Mouse (Mus musculus) hindbrain, embryonic 10.5 days (tissue): ENCODE results near the gene Slc1a3. TPM values are rescaled to one million over a fixed set of nuclear protein-coding genes. Genes with fewer than 3 reads are reported as not detected.
A peak's percentile ranks its signal among the peaks of the same experiment; 100 is the strongest.

Experiments
- DNase-seq: peaks from one replicate; pipeline ENCODE4 v3.0.0-alpha.2; 2017; ENCODE audit warnings: low spot score
- H3K27ac ChIP-seq: fragments of 300-500 bp; sonication (generic); 2 replicates; pipeline ENCODE4 v1.5.1; 2016; ENCODE audit warnings: mild to moderate bottlenecking, moderate library complexity
- H3K27me3 ChIP-seq: fragments of 300-500 bp; sonication (generic); 2 replicates; pipeline ENCODE4 v1.6.1; 2016; ENCODE audit warnings: mild to moderate bottlenecking; ENCODE audit not compliant: poor library complexity, insufficient read depth, severe bottlenecking
- H3K36me3 ChIP-seq: fragments of 300-500 bp; sonication (generic); 2 replicates; pipeline ENCODE4 v1.6.1; 2016; ENCODE audit warnings: mild to moderate bottlenecking, moderate library complexity
- H3K4me1 ChIP-seq: fragments of 300-500 bp; sonication (generic); replicated peaks from 2 replicates; pipeline ENCODE4 v1.6.1; 2016; ENCODE audit warnings: mild to moderate bottlenecking
- H3K4me3 ChIP-seq: fragments of 300-500 bp; sonication (generic); 2 replicates; pipeline ENCODE4 v1.5.1; 2016; ENCODE audit warnings: mild to moderate bottlenecking, moderate library complexity
- H3K9me3 ChIP-seq: fragments of 300-500 bp; sonication (generic); 2 replicates; pipeline ENCODE4 v1.6.1; 2016; ENCODE audit warnings: mild to moderate bottlenecking, moderate library complexity
- WGBS: fragments of 180-500 bp; shearing (Covaris S2); methylation state at CpG from one replicate; pipeline ENCODE4 v1.1.7; 2016; 5-methylcytosine and 5-hydroxymethylcytosine counted together
- polyA plus RNA-seq: library from polyadenylated mRNA; unstranded; fragments of >200 nt; fragmentation: Nextera tagmentation; extraction: Ambion mirVana; gene quantifications from 2 replicates; pipeline ENCODE4 v1.2.1, GENCODE M21; 2016

The Slc1a3 gene
- polyA plus RNA-seq, 1 experiment from 2014 or later = 26.1 TPM

DNA sequence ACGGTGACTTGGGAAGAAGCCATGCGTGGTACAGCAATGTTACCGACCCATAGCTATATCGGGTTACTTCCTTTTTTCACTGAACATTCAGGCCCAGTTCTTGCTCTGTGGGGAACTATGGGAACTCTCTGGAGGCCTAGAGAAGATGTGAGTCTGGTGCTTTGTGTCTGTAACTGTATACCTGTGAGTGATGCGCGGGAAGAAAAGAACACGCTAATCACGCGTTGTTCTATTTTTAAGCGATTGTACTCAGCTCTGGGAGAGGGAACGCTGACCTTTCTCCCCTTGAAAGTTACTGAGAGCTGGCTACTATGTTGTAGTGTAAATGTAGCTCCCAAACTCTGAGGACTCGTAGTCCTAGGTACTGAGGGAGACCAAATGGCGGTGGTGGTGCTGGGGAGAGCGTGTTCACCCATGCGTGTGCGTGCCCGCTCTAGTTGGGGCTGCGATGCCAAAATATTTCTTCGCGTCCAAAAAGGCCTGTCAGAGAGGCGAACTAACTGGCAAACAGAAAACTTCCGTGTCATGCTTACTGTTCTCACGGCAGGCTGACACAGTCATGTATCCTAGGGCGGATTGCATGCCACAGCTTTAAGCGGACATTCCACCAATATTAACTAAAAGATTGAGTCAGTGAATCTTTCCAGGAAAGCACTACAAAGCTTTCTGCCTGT is 42.6 kb downstream of the Slc1a3 start:
- Histone ChIP-seq H3K9me3 (no peaks in the 10 kb centered on the region), H3K36me3 (no peaks in the 10 kb centered on the region), H3K27me3 (no peaks in the 10 kb centered on the region), H3K27ac (no peak overlapping the region), H3K4me1 (peaks cover 13% of the 10 kb centered on the region), H3K4me3 (no peak overlapping the region)
- WGBS = 93% methylated on average over 25 of the region's 25 CpGs
- no peak for DNase-seq

DNA sequence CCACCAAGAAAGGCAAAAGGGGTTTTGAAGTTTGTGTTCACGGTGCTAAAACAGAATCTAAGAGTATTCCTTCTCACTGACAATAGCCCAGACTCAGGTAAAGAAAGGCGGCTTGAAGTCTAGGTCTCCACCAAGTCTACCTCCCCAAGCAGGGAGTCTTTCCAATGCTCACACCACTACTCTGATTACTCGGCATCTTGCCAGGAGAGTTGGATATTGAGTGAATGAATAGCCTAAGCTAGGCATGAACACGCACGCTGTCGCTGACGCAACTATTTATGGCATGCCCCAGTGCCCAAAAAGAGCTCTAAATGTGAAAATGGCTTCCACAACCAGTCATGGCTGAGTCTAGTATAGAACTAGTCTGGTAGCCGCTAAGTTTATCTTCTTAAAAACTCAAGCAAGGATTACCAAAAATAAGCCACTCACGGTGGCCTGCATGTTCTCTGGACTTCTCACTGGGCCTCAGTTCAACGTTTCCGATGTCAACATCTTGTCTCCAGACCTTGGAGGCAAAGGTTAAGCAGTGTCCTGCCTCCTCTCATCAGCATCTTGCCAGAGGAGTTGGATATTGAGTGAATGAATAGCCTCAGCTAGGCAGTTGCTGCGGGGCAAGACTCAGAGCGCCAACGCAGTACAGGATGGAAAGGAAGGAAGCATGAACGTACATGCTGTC is 44.8 kb downstream of the Slc1a3 start:
- H3K4me3 ChIP-seq = no peak overlapping the region
- peaks cover 16% of the 10 kb centered on the region for H3K4me1 ChIP-seq
- DNase-seq = no peak
- H3K27me3 ChIP-seq = no peaks in the 10 kb centered on the region
- H3K27ac ChIP-seq = no peak overlapping the region
- H3K36me3 ChIP-seq = no peaks in the 10 kb centered on the region
- H3K9me3 ChIP-seq = no peaks in the 10 kb centered on the region
- WGBS = 92% methylated on average over 15 of the region's 15 CpGs

DNA sequence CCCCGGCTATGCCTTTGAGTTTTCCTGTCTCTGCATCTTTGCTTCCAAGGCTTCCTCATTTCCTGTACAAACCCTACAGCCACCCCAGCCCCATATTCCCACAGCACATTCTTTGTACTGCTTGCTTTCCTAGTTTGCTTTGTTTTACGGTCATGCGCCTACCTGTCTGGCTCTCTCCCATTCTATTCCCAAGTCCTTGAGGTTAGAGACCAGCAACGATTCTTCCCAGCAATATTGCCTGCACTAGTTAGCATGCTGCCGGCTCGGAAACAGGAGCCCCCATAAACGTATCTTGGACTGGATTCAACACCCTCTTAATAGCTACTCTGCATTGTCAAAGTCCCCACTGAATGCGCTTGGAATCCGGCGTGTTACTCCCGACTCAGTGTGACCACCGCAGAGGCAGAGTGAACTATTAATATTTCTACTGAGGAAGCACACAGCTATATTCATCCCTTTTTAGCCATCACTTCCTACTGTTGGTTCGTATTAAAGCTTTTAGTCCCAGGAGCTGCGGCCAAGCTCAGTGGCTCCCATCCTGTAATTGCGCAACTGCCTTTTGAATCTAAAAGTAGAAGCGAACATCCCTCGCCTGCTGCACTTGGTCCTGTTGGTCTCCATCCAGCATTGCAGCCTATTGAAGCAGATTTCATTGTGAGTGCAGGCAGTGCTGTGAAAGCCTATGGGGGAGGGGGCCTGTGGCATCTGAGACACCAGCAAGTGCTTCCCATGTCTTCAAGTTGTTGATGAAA is 47.0 kb downstream of the Slc1a3 start:
- H3K27me3 ChIP-seq = no peaks in the 10 kb centered on the region
- peaks cover 37% of the 10 kb centered on the region for H3K4me1 ChIP-seq
- peak overlapping the region; percentile 60 for H3K27ac ChIP-seq
- 82% methylated on average over 17 of the region's 17 CpGs for WGBS
- no peaks in the 10 kb centered on the region for H3K9me3 ChIP-seq
- DNase-seq = no peak
- H3K4me3 ChIP-seq = no peak overlapping the region
- no peaks in the 10 kb centered on the region for H3K36me3 ChIP-seq

DNA sequence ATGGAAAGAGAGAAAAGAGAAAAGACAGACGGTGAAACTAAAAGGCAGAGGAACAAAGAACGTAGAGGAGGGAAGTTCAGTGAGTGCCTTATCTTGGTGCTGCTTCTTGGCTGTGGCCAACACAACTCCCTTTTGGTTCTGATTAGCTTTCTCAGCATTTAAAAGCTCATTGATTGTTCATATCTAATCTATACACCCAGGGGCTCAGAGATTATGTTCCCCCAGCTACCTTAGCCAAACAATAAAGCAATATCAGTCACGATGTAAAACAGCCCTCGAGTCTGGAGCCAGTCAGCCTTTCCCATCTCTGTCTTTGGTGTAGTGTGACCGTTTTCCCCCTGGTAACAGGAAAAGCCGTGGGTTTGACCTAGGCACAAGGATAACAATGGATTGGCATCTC is 48.7 kb downstream of the Slc1a3 start:
- Histone ChIP-seq H3K27me3 (no peaks in the 10 kb centered on the region), H3K4me3 (no peak overlapping the region), H3K4me1 (peaks cover 45% of the 10 kb centered on the region), H3K27ac (peak overlapping the region; percentile 23; the same call in 1 of the 2 replicates), H3K36me3 (no peaks in the 10 kb centered on the region), H3K9me3 (no peaks in the 10 kb centered on the region)
- WGBS = 71% methylated on average over 6 of the region's 6 CpGs
- no peak for DNase-seq

DNA sequence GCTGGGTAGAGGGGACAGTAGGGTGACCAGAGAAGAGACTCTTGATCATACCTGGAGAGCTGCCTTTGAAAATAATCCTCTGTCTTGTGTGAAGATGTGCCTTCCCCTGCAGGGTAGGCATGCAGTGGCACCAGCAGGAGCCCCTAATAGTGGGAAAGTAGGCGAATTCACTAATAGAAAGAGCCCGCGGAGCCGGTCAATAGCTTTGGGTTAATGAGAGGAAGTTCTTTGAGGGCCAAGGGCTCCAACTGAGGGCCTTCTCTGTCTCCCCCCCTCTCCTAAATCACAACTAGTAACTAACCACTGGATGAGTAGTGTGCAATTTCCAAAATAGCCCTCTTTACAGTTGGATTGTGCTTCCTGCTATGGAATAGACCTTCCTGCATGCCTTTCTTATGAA is 50.6 kb downstream of the Slc1a3 start:
- peak overlapping the region; percentile 83 for H3K27ac ChIP-seq
- H3K36me3 ChIP-seq = no peaks in the 10 kb centered on the region
- H3K4me1 ChIP-seq = peaks cover 45% of the 10 kb centered on the region
- H3K4me3 ChIP-seq = no peak overlapping the region
- no peaks in the 10 kb centered on the region for H3K9me3 ChIP-seq
- no peaks in the 10 kb centered on the region for H3K27me3 ChIP-seq
- DNase-seq = peak; percentile 29
- WGBS = 19% methylated on average over 4 of the region's 4 CpGs

DNA sequence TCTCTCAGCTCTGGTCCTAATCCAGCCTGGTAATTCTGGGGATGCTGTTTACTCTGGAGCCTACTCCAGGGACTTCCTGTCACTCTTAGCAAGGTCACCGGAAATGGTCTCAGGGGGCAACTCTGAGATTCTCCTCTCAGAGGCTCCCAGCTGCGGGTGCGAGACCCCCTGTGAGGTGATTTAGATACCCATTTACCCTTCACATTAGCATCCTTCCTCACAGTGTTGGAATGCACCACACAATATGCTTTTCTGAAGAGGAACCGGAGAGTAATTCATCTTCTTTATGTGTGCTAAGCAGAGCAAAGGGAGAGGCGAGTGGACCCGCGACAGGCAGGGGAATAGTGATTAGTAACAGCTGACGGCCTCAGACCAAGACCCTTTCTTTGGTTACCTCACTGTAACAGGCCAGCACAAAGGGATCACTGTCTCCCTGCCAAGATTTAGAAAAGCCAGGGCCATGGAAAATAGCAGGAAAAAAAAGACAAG is 51.0 kb downstream of the Slc1a3 start:
- Histone ChIP-seq H3K27me3 (no peaks in the 10 kb centered on the region), H3K9me3 (no peaks in the 10 kb centered on the region), H3K4me3 (no peak overlapping the region), H3K27ac (peak overlapping the region; percentile 83), H3K4me1 (peaks cover 45% of the 10 kb centered on the region), H3K36me3 (no peaks in the 10 kb centered on the region)
- WGBS = 7% methylated on average over 8 of the region's 8 CpGs
- peak; percentile 48 for DNase-seq

DNA sequence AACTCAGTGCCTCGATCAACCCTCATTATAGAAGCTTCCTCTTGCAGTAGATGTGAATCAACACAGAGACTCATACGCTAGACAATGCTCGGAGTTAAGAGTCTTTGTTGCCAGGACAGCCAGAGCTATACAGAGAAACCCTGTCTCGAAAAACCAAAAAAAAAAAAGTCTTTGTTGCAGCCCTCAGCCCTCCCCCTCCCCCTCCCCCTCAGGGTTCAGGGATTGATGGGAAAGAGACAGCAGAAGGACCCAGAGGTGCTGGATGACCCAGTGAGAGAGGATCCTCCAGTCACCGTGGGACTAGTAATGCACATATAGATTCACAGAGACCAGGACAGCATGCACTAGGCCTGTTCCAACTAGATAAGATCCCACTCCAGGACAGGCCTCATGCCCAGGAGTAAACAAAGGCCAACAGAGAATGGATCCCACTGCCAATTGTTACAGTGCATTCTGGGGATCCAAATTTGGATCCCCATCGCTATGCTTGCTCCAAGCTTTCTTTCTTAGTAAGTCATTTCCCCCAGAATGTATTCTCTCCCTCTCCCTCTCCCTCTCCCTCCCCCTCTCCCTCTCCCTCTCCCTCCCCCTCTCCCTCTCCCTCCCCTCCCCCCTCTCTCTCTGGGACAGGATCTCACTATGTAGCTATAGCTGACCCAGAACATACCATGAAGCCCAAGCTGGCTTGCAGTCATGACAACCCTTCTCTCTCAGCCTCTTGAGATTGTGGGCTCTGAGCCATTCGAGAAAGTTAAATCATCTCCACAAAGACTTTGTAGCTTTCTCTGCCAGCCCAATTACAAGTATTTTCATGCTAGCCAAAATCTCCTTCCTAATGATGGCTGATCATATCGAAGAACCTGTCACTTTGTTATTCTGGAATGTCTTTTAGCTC is 52.2 kb downstream of the Slc1a3 start:
- peak; percentile 16 for DNase-seq
- H3K4me1 ChIP-seq = peaks cover 35% of the 10 kb centered on the region
- H3K36me3 ChIP-seq = no peaks in the 10 kb centered on the region
- no peaks in the 10 kb centered on the region for H3K9me3 ChIP-seq
- WGBS = 69% methylated on average over 8 of the region's 8 CpGs
- no peaks in the 10 kb centered on the region for H3K27me3 ChIP-seq
- peak overlapping the region; percentile 69 for H3K27ac ChIP-seq
- H3K4me3 ChIP-seq = no peak overlapping the region

DNA sequence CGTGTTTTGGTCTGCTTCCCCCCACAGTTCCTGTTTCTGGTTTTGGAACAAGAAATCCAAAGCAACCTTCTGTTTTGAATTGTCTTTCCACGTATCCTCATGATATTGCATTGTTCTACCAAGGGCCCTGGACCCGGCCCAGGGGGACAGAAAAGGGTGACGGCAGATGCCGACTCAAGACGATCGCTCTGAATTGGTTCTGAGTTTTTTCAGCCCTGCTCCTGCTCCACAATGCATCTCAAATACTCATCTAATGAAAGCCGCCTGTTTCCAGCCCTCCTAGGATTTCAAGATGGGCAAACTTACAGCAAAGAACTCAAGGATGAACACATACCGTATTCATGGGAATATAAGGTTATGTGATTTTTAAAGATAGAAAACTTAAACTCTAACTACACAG is 55.3 kb downstream of the Slc1a3 start:
- WGBS = 68% methylated on average over 9 of the region's 9 CpGs
- no peak overlapping the region for H3K27ac ChIP-seq
- no peaks in the 10 kb centered on the region for H3K9me3 ChIP-seq
- no peak for DNase-seq
- H3K27me3 ChIP-seq = no peaks in the 10 kb centered on the region
- H3K36me3 ChIP-seq = 0 out of 2 replicates have a peak, but pooled peaks cover 4% of the 10 kb centered on the region
- no peak overlapping the region for H3K4me3 ChIP-seq
- H3K4me1 ChIP-seq = peaks cover 27% of the 10 kb centered on the region

DNA sequence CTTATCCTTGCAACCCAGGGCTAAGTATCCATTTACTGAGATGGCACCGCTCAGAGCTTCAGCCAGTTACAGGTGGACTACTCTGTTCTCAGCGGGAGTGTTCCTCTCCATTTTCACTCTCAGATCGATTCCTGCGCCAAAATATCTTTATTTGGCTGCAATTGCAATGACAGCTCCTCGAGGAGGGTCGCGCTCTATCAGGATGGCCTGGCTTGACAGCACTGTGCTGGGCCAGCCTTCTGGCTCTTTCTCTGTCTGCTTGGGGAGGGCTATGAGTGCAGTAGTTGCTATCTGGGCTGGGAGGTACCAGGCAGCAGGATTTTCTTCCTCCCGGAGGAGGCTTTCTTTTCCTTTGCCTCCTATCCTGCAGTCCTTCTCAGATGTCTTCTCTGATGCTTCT is 57.9 kb downstream of the Slc1a3 start:
- no peak overlapping the region for H3K27ac ChIP-seq
- 90% methylated on average over 8 of the region's 8 CpGs for WGBS
- no peaks in the 10 kb centered on the region for H3K9me3 ChIP-seq
- no peak overlapping the region for H3K4me3 ChIP-seq
- H3K36me3 ChIP-seq = 0 out of 2 replicates have a peak, but pooled peaks cover 4% of the 10 kb centered on the region
- H3K4me1 ChIP-seq = peaks cover 3% of the 10 kb centered on the region; the same call in 1 of the 2 replicates
- DNase-seq = no peak
- no peaks in the 10 kb centered on the region for H3K27me3 ChIP-seq

DNA sequence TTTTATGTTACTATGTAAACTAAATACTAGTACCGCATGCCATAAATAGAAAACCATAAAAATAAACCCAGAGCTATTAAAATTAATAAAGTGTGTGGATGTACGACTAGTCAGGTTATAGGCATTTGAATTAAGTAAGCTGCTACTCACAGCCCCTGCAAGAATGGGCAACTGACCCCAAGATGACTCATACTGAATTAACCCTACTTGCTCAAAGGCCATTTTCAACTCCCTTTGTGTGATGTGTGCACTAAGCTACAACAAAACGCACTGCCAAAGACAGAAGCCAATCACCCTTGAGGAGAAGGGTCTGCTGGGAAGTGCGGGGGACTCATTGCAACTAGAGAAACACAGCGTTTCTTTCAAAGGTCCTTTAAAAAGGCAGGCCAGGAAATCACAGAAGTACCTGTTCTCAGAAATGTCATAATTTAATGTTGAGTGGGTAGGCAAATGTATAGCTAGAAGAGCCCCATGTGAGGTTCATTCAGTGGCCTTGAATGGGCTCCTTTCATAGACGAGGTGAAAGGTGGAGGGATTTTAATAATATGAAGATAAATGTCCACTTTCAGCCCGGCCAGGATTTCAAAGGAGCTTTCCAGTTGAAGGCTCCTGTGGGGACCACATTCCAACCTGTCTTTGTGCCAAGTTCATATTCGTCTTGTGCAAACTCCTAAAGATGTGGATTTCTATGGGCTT is 66.4 kb downstream of the Slc1a3 start:
- DNase-seq = no peak
- peaks cover 34% of the 10 kb centered on the region for H3K36me3 ChIP-seq
- no peak overlapping the region for H3K4me3 ChIP-seq
- peak overlapping the region; percentile 50; the same call in 1 of the 2 replicates for H3K27ac ChIP-seq
- H3K27me3 ChIP-seq = no peaks in the 10 kb centered on the region
- no peaks in the 10 kb centered on the region for H3K9me3 ChIP-seq
- H3K4me1 ChIP-seq = peaks cover 10% of the 10 kb centered on the region; the same call in 1 of the 2 replicates
- 68% methylated on average over 8 of the region's 8 CpGs for WGBS

DNA sequence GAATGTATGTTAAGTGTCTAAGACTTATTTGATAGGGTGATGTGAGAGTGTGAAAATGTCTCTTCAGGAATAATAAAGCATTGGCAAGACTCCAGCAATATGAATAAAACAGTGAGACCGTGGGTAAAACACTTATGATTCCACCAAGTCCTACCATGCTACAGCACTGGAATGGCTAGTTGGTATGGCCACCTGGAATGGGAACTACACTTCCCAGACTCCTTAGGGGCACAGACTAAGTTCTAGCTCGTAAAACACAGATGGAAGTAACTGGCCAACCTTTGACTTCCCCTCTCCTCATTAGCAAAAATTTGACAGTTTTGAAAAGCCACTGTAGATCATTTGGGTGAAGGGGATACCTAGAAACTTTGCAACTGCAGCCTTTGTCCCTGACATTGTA is 70.7 kb downstream of the Slc1a3 start:
- 79% methylated on average over 2 of the region's 2 CpGs for WGBS
- H3K4me3 ChIP-seq = no peak overlapping the region
- peaks cover 9% of the 10 kb centered on the region; the same call in 1 of the 2 replicates for H3K4me1 ChIP-seq
- DNase-seq = no peak
- H3K9me3 ChIP-seq = no peaks in the 10 kb centered on the region
- no peak overlapping the region for H3K27ac ChIP-seq
- H3K27me3 ChIP-seq = no peaks in the 10 kb centered on the region
- peaks cover 43% of the 10 kb centered on the region for H3K36me3 ChIP-seq
